In genomic region chr15:22338941-22339340, GRCm38 (mm10) we compare ENCODE assay signal across 15 mouse cellular contexts.
"Had no signal": no experiment of that assay in that cellular context is flagged by ENCODE, and none has a peak within 500 bp of the region (broad histone marks: within the 10 kb centered on the region; RNA-seq: fewer than 3 reads in every experiment).

No protein-coding gene starts in this region.

- DNase-seq: kidney, adult 9 months; kidney, postnatal 25 days; layer of hippocampus, adult 9-11 months; layer of hippocampus, postnatal 36 days; liver, embryonic 13.5 days; lung, adult 2 months; lung, postnatal 36 days; midbrain, embryonic 14.5 days; right cerebral cortex, postnatal 4 days; thymus, postnatal 25 days had no signal

- ATAC-seq: lung, postnatal 0 days had no signal

- H3K4me3 ChIP-seq: layer of hippocampus, adult 2 months; left cerebral cortex, adult 2 months; liver, embryonic 13.5 days; megakaryocyte, embryonic 14.5 days had no signal

- H3K4me1 ChIP-seq: liver, embryonic 13.5 days; megakaryocyte, embryonic 14.5 days had no signal

- H3K27me3 ChIP-seq: liver, embryonic 13.5 days; megakaryocyte, embryonic 14.5 days had no signal

- H3K36me3 ChIP-seq: liver, embryonic 13.5 days had no signal

- H3K27ac ChIP-seq: layer of hippocampus, adult 2 months; left cerebral cortex, adult 2 months; liver, embryonic 13.5 days; stomach, postnatal 0 days had no signal
